Mouse (Mus musculus): ENCODE results near the gene Arhgdia.

Gene Arhgdia

DNA sequence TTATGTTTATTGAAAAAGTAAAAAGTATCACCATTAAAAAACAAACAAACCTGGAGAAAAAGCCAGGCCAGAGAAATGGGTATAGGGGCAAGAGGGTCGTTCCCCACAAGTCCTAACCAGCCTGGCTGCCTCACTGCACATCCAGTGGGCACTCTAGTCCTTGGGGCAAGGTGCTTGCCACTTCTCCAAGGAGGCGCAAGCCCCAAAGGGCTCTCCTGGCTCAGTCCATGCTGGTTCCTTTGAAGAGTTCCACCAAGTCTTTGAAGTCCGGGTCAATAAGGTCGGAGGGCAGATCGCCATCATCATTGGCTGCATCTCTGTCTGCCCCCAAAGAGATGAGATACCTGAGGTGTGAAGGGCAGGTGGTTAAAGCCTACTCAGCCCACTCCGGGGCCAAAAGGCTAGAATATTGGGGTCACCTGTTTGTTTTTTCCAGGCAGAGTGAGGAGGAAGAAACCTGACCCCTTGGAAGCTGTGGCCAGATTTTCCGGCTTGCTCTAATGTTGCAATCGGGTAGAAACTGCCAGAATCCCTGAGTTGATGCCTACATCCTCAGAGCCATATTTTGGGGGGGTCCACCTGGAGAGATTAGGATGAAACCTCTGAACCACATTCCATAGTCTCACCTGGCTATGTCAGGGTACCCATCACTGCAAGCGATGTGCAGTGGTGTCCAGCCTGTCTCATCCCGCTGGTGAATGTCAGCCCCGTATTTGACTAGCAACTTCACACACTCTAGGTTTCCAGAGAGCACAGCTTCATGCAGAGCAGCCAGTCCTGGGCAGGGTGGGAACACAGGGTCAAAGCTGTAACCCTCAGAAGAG is 31.2 kb downstream of the Arhgdia start:
- peak; percentile 53 for DNase-seq

DNA sequence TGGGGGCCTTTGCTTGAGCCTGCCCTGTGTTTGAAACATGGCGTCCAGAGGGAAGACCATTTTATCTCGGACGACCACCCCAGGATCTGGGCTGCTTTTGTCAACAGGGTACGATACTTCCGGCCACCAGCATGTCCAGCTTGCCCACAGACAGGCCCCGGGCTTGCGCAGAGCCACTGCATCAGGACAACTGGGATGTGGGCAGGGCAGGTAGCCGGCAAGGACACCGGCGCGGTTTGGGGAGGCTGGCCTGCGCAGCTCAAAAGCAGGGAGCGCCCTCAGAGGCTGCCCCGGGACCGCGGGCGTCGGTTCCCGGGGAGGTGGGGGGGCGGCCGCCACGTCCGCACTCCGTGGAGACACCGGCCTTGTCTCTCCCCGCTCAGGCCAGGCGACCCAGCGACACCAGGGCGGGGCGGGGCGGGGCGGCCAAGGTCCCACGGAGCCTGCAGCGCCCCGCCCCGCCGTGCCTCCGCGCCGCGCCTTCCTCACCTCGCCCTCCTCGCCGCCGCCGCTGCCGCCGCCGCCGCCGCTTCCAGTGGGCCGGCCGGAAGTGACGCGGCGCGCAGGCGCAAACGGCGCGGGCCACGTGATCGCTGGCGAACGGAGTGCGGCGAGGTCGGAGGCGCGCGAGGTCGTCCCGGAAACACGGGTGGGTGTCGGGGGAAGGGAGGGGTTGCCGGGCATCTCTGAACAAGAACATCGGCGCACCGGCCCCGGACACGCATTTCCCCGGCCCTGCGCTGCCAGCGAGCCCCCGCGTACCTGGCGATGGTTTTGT is 32.1 kb downstream of the Arhgdia start, which contains the start of gene Mcrip1:
Gene Mcrip1 (minus strand): TSS at position 560 of the 778 bp plus-strand sequence.
- peak; percentile 93 for DNase-seq

DNA sequence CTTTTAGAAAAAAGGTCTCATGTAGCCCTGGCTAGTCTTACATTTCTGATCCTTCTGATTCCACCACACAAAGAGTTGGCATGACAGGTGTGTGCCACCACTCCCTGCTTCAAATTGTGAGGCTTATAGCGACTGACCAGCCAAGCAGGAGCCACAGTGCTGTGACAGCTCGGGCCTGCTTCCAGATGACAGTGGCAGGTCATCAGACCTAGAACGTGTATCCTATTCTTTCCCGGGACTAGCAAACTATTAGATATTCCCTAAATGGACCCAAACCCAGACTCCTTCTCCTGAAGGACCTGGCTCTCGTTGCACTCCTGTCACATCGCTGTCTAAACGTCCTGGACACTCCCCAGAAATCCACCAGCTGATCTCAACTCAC is 32.6 kb downstream of the Arhgdia start:
- no peak for DNase-seq

DNA sequence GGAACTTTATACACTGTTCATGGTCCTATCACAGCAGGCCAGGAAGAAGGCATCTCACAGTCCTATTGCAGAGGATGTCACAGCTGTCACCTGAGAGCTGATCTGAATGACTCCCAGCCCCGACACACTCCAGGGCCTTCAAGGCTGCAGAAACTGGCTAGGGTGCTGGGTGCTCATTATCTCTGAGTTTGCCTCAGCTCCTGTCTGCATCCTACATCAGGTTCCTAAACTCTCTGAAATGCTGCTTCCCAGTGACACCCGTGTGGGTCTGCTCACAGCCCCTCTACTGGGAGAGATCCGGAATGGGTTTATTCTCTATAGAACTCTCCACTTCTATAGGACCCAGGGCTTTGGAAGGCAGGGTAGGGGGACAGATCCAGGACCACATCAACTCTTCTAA is 33.2 kb downstream of the Arhgdia start:
- DNase-seq, result no peak

DNA sequence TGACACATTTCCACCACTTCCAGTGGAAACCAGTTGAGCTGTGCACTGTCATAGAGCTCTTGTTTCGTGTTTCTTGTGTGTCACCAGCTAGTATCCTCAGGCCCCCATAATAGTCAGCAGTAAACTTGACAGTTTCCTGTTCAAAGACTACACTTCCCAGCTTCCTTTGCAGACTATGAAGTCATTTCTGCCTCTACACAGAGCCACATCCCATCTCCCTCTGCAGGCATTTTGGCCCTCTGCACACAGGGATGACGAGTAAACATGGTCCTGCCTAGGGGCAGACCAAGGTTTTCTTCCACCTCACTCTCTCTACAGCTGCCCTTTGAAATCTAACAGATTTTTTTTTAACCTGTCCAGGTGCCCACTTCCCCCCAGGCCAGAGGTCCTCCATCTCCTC is 34.0 kb downstream of the Arhgdia start:
- no peak for DNase-seq

DNA sequence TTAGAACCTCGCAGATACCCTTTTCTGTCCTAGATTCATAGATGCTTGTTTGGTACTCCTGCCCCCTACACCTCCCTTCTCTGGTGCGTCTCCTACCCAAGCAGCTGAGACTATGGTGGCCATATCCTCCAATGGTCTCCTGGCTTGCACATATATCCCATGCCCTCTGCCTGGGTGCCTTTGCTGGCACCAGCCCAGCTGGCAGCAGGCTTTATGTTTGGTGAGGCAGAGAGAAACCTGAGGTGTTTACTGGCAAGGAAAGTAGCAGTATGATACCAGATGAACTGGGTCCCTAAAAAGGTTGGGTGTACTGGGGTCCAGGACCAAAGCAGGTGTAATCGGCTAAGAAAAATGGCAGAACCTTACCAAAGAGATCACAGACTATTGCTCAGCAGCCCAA is 35.5 kb downstream of the Arhgdia start:
- DNase-seq, result no peak

DNA sequence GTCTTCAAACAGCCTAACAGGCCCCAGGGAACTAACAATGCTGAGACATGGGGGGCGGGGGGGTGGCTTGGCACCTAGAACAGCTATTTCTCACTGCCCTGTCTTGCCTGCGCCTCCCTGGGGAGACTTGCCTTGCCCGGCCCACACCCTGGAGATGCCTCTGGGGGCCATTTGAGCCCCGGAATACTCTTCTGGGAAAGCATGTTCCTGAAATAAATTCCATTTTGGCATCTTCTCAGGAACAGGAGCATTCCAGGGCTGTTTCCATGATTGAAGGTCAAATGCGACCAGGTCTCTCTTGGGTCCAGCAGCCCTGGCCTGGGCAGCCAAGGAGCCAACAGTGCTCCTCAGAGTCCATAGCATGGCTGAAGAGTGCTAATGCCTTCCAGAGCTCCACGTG is 39.0 kb downstream of the Arhgdia start:
- no peak for DNase-seq

DNA sequence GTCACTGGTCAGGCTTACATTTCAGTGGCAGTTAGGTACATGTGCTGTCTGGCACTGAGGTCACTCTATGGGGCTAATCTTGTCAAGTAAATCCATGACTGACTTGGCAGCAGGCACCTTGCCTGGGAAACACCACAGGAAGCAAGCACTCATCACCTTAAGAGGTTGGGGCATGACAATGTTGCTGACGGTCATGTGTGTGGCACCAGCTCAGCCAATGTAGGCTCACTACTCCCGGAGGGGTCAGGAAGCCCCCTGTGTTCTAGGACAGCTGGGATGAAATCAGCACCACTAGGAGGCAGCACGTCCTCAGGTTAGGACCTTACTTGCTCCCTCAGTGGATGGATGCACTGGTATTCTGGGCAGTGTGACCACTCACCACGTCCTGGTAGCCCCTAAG is 39.5 kb downstream of the Arhgdia start:
- no peak for DNase-seq

DNA sequence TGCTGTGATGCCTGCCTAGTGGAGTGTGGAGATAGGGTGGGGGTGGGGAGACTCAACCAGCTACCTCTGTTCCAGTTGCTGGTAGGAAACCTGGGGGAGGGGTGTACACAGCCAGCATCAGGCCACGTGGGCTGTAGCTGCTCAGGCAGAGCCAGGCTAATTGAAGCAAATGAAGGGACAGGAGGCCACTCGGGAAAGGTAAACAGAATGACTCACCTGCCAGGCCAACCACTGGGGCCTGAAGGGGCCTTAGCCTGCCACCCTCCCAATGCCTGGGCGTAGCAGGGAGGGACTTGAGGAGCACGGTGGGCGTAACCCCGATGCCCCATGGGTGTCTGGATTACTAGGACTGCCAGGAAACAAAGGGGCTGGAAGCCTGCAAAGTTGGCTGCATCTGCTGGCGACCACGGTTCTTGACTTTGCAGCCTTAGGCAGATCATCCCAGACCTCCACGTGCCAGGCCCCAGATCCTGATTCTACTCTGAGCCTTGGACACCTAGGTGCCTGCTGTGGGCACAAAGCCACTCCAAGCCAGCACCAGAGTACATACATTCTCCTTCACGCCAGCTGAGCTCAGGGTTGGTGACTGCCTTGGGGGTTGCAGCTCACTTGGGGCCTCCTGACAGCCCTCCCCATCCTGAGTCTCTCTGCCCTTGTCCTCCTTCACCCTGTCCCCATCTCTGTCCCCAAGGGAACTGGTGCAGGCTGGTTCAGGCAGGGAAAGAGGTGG is 42.0 kb downstream of the Arhgdia start:
- peak; percentile 45 for DNase-seq

DNA sequence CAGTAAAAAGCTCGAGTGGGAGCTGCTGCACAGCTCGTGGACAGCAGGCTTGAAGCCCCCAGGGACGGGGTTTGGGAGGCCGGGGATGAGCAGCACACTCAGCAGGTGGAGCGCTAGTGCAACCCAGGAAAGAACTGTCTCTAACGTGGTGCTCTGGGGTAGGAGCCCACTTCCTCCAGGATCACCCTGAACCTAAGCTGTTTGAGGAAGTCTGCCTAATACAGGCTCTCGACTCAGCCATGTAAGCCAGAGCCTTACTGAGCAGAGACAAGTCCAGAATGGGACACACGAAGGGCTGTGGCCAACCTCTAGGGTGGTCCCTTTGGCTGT is 42.5 kb downstream of the Arhgdia start:
- DNase-seq, result no peak

DNA sequence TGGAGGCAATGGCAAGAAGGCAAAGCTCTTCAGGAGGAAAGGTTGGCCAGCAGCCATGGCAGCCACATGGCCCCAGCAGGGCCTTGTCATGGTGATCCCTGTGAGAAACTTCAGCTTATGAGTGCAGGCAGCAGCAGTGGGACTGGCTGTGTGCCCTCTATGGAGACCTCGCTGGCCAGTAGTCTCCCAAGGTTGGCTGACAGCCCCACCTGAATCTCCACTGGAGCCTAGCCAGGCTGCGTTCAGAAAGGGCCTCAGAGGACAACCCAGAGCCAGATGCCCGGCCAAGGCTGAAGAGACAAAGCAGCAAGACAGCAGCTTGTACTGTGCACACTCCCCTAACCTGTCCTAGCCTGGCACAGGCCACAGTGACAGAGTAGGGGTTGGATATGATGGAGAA is 42.9 kb downstream of the Arhgdia start:
- DNase-seq, result peak; percentile 92

DNA sequence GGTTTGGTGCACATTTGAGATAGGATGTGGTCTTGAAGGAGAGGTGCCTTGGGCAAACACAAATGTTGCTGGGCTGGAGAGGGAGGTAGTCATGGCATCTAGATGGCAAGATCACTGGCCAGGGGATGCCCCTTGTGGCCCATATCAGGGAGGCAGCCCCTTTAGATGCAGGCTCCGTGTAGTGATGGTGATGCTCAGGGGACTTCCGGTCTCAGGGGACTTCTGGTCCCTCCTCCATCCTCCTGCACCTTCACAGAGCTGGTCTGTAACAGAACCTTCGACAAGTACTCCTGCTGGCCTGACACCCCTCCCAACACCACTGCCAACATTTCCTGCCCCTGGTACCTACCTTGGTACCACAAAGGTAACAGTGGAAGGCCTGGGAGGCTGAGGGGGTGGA is 45.6 kb downstream of the Arhgdia start:
- DNase-seq, result no peak

DNA sequence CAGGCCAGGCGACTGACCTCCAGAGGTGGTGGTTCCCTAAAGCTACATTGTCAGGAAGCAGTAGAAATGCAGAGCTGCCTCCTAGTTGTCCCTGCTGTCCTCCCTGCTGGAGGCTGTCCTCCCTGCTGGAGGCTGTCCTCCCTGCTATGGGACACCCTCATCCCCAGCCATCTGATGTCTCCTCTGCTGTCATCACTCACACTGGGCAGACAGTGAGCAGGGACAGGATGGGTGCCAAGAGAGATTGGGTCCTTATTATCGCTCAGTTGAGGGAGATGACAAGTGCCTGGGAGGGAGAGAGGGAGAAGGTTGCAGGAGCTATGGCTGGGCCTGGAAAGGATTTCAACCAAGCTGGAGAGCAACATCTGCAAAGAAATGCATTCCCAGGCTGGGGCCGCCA is 46.3 kb downstream of the Arhgdia start:
- DNase-seq, result no peak

DNA sequence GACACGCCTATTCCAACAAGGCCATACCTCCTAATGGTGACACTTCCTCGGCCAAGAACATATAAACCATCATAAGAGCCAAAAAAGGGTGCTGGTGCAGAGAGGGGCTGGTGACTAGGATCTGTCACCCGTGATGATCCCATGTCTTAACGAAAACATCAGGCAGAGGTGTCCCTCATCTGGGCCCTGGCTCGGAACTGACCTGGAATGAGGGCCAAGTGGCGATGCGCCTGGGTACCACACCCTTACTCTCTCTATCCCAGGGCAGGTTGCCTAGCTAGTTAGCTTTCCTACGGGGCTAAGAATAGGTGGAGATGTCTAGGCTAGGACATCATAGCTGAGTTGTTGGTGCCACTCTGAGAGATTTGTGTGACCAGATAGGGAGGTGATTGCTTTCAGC is 47.3 kb downstream of the Arhgdia start:
- no peak for DNase-seq

DNA sequence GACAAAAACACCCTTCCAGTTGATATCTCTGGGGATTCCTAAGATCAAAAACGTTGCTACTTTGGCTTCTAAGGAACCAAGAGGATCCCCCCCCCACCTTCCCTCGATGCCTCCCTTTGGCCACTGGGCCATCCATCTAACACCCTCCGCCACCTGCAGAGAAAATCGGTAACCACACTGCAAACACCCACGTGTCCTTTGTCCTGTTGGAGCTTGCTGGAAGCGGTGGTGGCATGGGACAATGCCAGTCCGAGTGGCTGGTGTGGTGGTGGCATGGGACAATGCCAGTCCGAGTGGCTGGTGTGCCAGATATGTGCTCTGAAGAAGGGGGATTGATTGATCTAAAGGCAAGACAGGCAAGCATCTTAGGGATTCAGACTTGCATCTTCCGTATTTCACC is 49.8 kb downstream of the Arhgdia start:
- no peak for DNase-seq

DNA sequence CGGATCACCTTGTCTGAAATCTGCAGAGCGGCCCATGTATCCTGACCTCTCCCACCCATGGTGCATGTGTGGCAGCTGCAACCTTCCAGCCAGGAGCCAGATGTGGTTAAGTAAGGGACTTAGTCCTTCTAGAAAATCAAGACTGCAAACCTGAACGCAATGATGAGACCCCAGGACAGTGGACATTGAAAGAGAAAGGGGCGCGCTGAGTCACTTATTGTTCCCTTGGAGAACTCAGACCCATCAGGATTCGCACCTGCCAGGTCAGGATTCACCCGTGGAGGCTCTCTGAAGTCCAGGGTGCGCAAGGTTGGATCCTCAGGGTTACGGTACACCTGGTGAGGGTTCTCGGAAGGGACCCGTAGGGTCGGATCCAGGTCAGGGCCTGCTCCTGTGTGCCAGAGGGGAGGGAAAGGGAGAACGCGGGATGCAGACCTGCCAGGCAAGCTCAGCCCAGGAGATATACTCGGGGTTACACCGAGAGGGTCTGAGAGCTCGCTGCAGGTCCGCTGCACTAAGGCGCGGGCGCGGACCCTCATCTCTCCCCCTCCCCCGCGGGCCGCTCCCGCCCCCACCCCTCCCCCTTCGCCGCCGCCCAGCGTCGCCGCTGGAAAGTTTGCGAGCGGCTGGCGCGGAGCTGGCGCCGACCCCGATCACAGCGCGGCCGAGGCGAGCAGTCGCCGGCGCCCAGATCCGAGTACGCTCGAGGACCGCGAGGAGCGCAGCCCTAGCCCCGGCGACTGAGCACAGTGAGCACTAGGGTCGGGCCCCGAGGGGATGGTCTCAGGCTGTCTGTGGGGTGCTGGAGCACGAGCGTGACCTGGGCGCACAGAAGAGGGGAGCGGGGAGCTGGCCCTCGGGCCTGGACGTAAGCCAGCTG is 51.1 kb downstream of the Arhgdia start, which contains the start of gene Gcgr:
Gene Gcgr (plus strand): TSS at position 615 of the 880 bp plus-strand sequence.
- DNase-seq, result no peak

DNA sequence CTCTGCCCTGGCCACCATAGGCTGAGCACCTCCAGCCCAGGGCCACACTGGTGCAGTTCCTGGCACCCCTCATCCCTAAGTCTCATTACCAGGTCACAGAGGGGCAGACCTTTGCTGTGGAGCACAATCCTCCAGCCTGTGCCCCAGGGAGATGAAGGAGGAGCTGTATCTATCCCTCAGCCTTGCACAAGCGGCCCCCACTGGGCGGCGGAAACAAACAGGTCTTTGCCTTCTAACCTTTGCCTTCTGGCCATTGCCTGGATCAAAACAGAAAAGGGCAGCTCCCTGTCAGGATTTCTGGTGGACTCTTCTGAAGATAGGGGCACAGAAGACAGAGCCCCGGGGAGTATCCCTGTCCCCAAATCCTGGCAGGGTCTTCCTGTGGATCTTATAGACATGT is 52.5 kb downstream of the Arhgdia start:
- no peak for DNase-seq
